Comparison of ENCODE assay signal across 15 mouse cellular contexts in the genomic region with DNA sequence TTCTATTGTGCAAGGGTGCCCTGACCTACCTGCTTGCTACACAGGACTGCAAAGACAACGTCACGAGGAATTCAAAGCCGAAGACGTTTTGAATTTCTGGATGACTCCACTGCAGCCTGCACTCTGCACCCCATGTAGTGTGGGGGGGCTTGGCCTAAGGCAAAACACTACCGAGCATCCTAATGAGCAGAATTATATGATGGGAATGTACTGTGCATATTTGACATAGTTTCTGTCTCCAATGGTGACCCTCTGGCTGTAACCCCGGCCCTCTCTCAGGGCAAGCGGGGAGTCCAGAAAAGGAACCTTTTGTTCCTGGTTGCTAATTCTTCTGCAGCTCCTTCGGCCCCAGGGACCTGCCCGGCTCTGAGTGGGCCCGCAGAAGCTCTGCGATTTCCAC. TPM values are rescaled to one million over a fixed set of nuclear protein-coding genes. Genes with fewer than 3 reads are reported as not detected.
A peak's percentile ranks its signal among the peaks of the same experiment; 100 is the strongest.
DNase-seq lines count a peak whose midpoint lies in the region; ATAC-seq and TF ChIP-seq lines count a peak whose summit lies in the region.
"Had no signal": no experiment of that assay in that cellular context is flagged by ENCODE, and none has a peak within 500 bp of the region (broad histone marks: within the 10 kb centered on the region; RNA-seq: fewer than 3 reads in every experiment).

No protein-coding gene starts in this region.

- peak; percentile 35; the same call in 1 of the 2 replicates for ATAC-seq in hindbrain, embryonic 15.5 days (ENCODE audit: low FRiP score, low read depth)
- ATAC-seq in midbrain, embryonic 13.5 days = peak; percentile 18; the same call in 1 of the 2 replicates
- ATAC-seq: intestine, embryonic 16.5 days had no signal

- 53% methylated on average over 11 of the region's 11 CpGs for WGBS in kidney, adult 2 months
- 30% methylated on average over 11 of the region's 11 CpGs for WGBS in embryonic facial prominence, embryonic 10.5 days
- 19% methylated on average over 11 of the region's 11 CpGs for WGBS in hindbrain, embryonic 15.5 days
- 21% methylated on average over 11 of the region's 11 CpGs for WGBS in midbrain, embryonic 13.5 days

- H3K4me2 ChIP-seq in hindbrain, embryonic 15.5 days = no peak overlapping the region
- no peak overlapping the region; the same call in 1 of the 2 replicates for H3K4me2 ChIP-seq in midbrain, embryonic 13.5 days (replicated peaks)
- H3K4me2 ChIP-seq: heart, embryonic 12.5 days had no signal

- H3K4me3 ChIP-seq in kidney, adult 2 months (ENCODE audit: insufficient read depth, low read depth, low read length) = no peak overlapping the region
- H3K4me3 ChIP-seq in embryonic facial prominence, embryonic 10.5 days = no peak overlapping the region
- H3K4me3 ChIP-seq in hindbrain, embryonic 15.5 days = no peak overlapping the region
- no peak overlapping the region for H3K4me3 ChIP-seq in midbrain, embryonic 13.5 days (replicated peaks)
- H3K4me3 ChIP-seq: erythroblast, embryonic 14.5 days; heart, embryonic 12.5 days had no signal

- H3K36me3 ChIP-seq in kidney, adult 2 months (ENCODE audit: control insufficient read depth, insufficient read depth, low read length) = no peaks in the 10 kb centered on the region
- H3K36me3 ChIP-seq in embryonic facial prominence, embryonic 10.5 days (replicated peaks) = peaks cover 57% of the 10 kb centered on the region
- no peaks in the 10 kb centered on the region for H3K36me3 ChIP-seq in hindbrain, embryonic 15.5 days
- H3K36me3 ChIP-seq in midbrain, embryonic 13.5 days = no peaks in the 10 kb centered on the region
- H3K36me3 ChIP-seq: heart, embryonic 12.5 days had no signal

- peak; percentile 28 for DNase-seq in kidney, adult 2 months
- DNase-seq in kidney, adult 18-20 months = no peak
- peak; percentile 33 for DNase-seq in embryonic facial prominence, embryonic 10.5 days (ENCODE audit: low spot score)
- DNase-seq in cerebellum, postnatal 36 days = no peak
- DNase-seq in adipocyte (ENCODE audit: low spot score) = no peak
- DNase-seq: left cerebral cortex, postnatal 4 days; lung, adult 18-20 months; lung, postnatal 36 days; thymus, postnatal 25 days had no signal

- H3K4me1 ChIP-seq in kidney, adult 2 months (ENCODE audit: control insufficient read depth, insufficient read depth, low read length) = no peaks in the 10 kb centered on the region
- peaks cover 27% of the 10 kb centered on the region for H3K4me1 ChIP-seq in embryonic facial prominence, embryonic 10.5 days
- H3K4me1 ChIP-seq in hindbrain, embryonic 15.5 days (replicated peaks) = peaks cover 23% of the 10 kb centered on the region
- peaks cover 23% of the 10 kb centered on the region for H3K4me1 ChIP-seq in midbrain, embryonic 13.5 days (replicated peaks)
- H3K4me1 ChIP-seq: heart, embryonic 12.5 days had no signal

- TF ChIP-seq POLR2A in kidney, adult 2 months (IDR thresholded peaks at IDR 0.05; ENCODE audit: low read depth, low read length) = no peak

- no peak overlapping the region for H3K27ac ChIP-seq in kidney, adult 2 months (ENCODE audit: insufficient read depth, low read depth, low read length)
- peak overlapping the region; percentile 72 for H3K27ac ChIP-seq in embryonic facial prominence, embryonic 10.5 days (replicated peaks)
- no peak overlapping the region for H3K27ac ChIP-seq in hindbrain, embryonic 15.5 days (replicated peaks)
- H3K27ac ChIP-seq in midbrain, embryonic 13.5 days = no peak overlapping the region

- no peak overlapping the region for H3K9ac ChIP-seq in hindbrain, embryonic 15.5 days
- H3K9ac ChIP-seq in midbrain, embryonic 13.5 days (replicated peaks) = no peak overlapping the region
- H3K9ac ChIP-seq: heart, embryonic 12.5 days had no signal

- TF ChIP-seq CTCF in kidney, adult 2 months (conservative IDR thresholded peaks at IDR 0.05; ENCODE audit: insufficient read depth, insufficient read length, low read depth, low read length) = no peak

- H3K27me3 ChIP-seq in kidney, adult 2 months (replicated peaks; ENCODE audit: control insufficient read depth, insufficient read depth, low read length) = no peaks in the 10 kb centered on the region
- no peaks in the 10 kb centered on the region for H3K27me3 ChIP-seq in embryonic facial prominence, embryonic 10.5 days (replicated peaks; ENCODE audit: low read depth, poor library complexity, severe bottlenecking)
- no peaks in the 10 kb centered on the region for H3K27me3 ChIP-seq in hindbrain, embryonic 15.5 days
- H3K27me3 ChIP-seq in midbrain, embryonic 13.5 days = no peaks in the 10 kb centered on the region
- H3K27me3 ChIP-seq: heart, embryonic 12.5 days had no signal

- no peaks in the 10 kb centered on the region for H3K9me3 ChIP-seq in embryonic facial prominence, embryonic 10.5 days
- H3K9me3 ChIP-seq in hindbrain, embryonic 15.5 days = no peaks in the 10 kb centered on the region
- no peaks in the 10 kb centered on the region for H3K9me3 ChIP-seq in midbrain, embryonic 13.5 days
- H3K9me3 ChIP-seq: heart, embryonic 12.5 days had no signal

RNA-seq across cellular contexts. Expression of a gene that starts 29.6 kb away (rescaled TPM):
- not detected in 2 replicates for polyA plus RNA-seq in kidney, adult 2 months (2012; rRNA removed)
- polyA plus RNA-seq in embryonic facial prominence, embryonic 10.5 days (2016; fragmentation: Nextera tagmentation; extraction: Ambion mirVana) = 0.35 and 0.44 TPM in 2 replicates
- polyA plus RNA-seq in hindbrain, embryonic 15.5 days (2015; fragmentation: Nextera tagmentation; extraction: Ambion mirVana) = 0.08 TPM in 1 of 2 replicates, not detected in the other
- polyA plus RNA-seq in midbrain, embryonic 13.5 days (2015; fragmentation: Nextera tagmentation; extraction: Ambion mirVana) = not detected in 2 replicates
- polyA plus RNA-seq: erythroblast, embryonic 14.5 days; liver, adult 2 months had no signal

Comparison
In these comparisons a context has a peak if more than half of its experiments do, and no peak if none do; other contexts are left out.
1. DNase-seq: peak in kidney, adult 2 months (single experiment) and embryonic facial prominence, embryonic 10.5 days (single experiment); none in kidney, adult 18-20 months (single experiment), cerebellum, postnatal 36 days (0 of 2) and adipocyte (single experiment).